Mouse (Mus musculus): ENCODE data around the gene Gtf3c6. TPM values are rescaled to one million over a fixed set of nuclear protein-coding genes. Genes with fewer than 3 reads are reported as not detected.

Gtf3c6 gene
- total and polyA plus RNA-seq, 2 experiments from 2014 or later: 41.9 to 55.0 TPM

DNA sequence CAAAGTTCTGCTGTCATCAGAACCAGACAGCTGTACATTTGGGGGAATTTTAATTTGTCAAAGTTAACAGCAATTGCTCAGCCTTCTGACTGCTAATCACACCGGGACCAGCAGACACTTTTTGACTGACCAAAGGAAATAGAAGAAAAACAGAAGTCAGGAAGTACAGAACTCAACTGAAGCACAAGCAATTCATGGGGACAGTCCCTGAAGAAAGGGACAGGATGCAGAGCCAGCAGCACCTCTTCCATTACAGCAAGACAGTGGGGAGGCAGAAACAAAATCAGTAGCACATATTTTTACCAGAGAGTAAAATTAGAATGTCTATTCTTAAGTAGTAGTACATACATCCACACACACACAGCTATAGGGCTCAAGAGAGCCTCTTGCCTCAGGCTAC, 28.9 kb upstream of the Gtf3c6 start:
- no peak for TF ChIP-seq CTCF (IDR thresholded peaks at IDR 0.05; ENCODE audit: low read depth)
- Histone ChIP-seq H3K36me3 (ENCODE audit: insufficient read depth) (peaks cover 10% of the 10 kb centered on the region; the same call in 1 of the 2 replicates), H3K4me3 (ENCODE audit: low read depth, low read length) (no peak overlapping the region), H3K27ac (ENCODE audit: low read depth, low read length) (no peak overlapping the region), H3K4me1 (ENCODE audit: insufficient read depth) (no peaks in the 10 kb centered on the region), H3K9me3 (ENCODE audit: low read length) (no peaks in the 10 kb centered on the region), H3K9ac (no peak overlapping the region), H3K4me2 (ENCODE audit: low read depth) (no peak overlapping the region), H3K27me3 (ENCODE audit: insufficient read depth, low read length) (no peaks in the 10 kb centered on the region)
- ATAC-seq: no peak
- no peak for DNase-seq
- 96% methylated on average over 1 of the region's 1 CpGs for WGBS

DNA sequence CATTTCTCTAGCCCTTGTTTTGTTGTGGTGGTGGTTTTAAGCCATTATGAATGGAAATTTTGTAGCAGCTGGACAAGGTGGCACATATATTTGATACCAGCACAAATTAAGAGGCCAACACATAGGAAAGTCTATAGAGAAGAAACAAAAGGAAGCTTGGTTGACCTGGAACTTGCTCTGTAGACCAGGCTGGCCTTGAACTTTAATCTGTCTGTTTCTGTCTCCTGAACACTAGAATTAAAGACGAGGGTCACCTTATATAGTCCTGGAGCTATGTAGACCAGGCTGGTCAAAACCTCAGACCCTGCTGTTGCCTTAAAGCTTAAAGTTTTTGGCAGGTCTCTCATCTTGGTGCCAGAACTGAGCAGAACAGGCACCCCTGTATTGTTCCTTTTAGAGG, 27.7 kb upstream of the Gtf3c6 start:
- H3K9ac ChIP-seq: no peak overlapping the region
- no peak overlapping the region for H3K4me2 ChIP-seq (ENCODE audit: low read depth)
- peaks cover 6% of the 10 kb centered on the region; the same call in 1 of the 2 replicates for H3K36me3 ChIP-seq (ENCODE audit: insufficient read depth)
- DNase-seq (no peak), ATAC-seq (no peak)
- 93% methylated on average over 1 of the region's 1 CpGs for WGBS
- H3K27ac ChIP-seq (ENCODE audit: low read depth, low read length): no peak overlapping the region
- no peaks in the 10 kb centered on the region for H3K27me3 ChIP-seq (ENCODE audit: insufficient read depth, low read length)
- H3K4me3 ChIP-seq (ENCODE audit: low read depth, low read length): no peak overlapping the region
- TF ChIP-seq CTCF (IDR thresholded peaks at IDR 0.05; ENCODE audit: low read depth): no peak
- no peaks in the 10 kb centered on the region for H3K4me1 ChIP-seq (ENCODE audit: insufficient read depth)
- no peaks in the 10 kb centered on the region for H3K9me3 ChIP-seq (ENCODE audit: low read length)

DNA sequence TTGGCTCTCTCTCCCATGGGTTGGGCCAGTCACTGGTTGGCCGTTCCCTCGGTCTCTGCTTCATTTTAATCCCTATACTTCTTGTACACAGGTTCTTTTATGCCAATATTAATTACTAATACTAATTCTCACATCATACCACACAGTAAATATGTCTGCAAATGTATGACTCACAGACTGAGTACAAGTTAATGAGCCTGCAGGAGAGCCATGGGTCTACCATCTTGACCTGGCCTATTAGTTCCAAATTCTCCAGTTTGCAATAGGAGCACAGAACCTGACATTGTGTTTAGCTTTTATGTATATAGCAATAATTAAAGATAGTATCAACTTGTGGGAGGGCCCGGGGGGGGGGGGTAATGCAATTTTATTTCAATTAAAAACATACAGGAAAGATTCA, 27.1 kb upstream of the Gtf3c6 start:
- 0 out of 2 replicates have a peak, but pooled peaks have one; percentile 10 for ATAC-seq
- Histone ChIP-seq H3K4me1 (ENCODE audit: insufficient read depth) (no peaks in the 10 kb centered on the region), H3K9me3 (ENCODE audit: low read length) (no peaks in the 10 kb centered on the region), H3K4me3 (ENCODE audit: low read depth, low read length) (no peak overlapping the region), H3K9ac (no peak overlapping the region), H3K4me2 (ENCODE audit: low read depth) (no peak overlapping the region), H3K36me3 (ENCODE audit: insufficient read depth) (peaks cover 6% of the 10 kb centered on the region; the same call in 1 of the 2 replicates), H3K27ac (ENCODE audit: low read depth, low read length) (no peak overlapping the region), H3K27me3 (ENCODE audit: insufficient read depth, low read length) (no peaks in the 10 kb centered on the region)
- TF ChIP-seq CTCF (IDR thresholded peaks at IDR 0.05; ENCODE audit: low read depth): no peak
- no peak for DNase-seq
- 86% methylated on average over 3 of the region's 3 CpGs for WGBS

DNA sequence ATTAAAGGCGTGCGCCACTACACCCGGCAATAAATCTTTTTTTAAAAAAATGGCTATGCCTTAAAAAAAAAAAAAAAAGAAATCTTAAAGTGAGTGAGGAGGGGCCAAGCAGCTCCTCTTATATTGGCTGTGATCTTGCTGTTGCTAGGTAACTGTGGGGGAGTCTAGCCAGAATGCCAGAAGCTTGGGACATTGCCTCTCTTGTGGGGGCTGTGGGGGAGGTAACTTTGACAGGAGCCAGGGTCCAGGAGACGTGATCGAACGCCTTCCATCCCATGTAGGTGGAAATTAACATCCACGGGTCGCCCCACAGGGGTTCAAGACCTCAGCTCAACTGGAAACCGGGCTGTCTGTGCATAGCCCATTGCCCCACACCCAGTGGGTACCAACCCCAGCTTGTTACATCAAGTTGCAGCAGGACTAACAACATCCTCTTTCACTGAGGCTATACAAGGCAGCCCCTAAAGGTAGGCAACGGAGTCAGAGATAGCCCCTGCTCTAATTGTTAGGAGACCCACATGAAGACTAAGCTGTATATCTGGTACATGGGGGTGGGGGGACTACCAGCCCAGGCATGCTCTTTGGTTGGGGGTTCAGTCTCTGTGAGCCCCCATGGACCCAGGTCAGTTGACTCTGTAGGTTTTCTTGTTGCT, 26.4 kb upstream of the Gtf3c6 start:
- 68% methylated on average over 10 of the region's 10 CpGs for WGBS
- TF ChIP-seq CTCF (IDR thresholded peaks at IDR 0.05; ENCODE audit: low read depth): no peak
- Histone ChIP-seq H3K9me3 (ENCODE audit: low read length) (no peaks in the 10 kb centered on the region), H3K27me3 (ENCODE audit: insufficient read depth, low read length) (no peaks in the 10 kb centered on the region), H3K4me3 (ENCODE audit: low read depth, low read length) (no peak overlapping the region), H3K4me1 (ENCODE audit: insufficient read depth) (no peaks in the 10 kb centered on the region), H3K27ac (ENCODE audit: low read depth, low read length) (no peak overlapping the region), H3K9ac (no peak overlapping the region), H3K4me2 (ENCODE audit: low read depth) (no peak overlapping the region), H3K36me3 (ENCODE audit: insufficient read depth) (peaks cover 2% of the 10 kb centered on the region; the same call in 1 of the 2 replicates)
- DNase-seq (peak; percentile 46), ATAC-seq (peak; percentile 62)

DNA sequence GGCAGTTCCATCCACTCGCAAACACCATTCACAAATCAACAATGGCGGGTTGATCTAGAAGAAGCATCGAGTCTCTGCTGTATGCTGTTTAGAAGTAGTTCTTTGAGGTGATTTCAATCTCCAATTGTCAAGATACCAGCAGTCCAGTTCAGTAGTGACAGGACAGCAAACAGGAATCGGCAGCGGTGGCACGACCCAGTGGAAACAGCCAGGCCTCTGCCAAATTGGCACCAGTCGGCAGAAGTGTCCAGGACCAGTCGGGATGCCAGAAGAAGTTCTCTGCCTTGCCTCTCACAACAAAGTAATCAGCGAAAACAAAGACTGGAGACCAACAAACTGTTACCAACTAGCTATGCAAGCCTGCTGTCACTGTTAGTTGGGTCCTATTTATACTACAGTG, 25.7 kb upstream of the Gtf3c6 start:
- H3K4me3 ChIP-seq (ENCODE audit: low read depth, low read length): no peak overlapping the region
- H3K4me2 ChIP-seq (ENCODE audit: low read depth): no peak overlapping the region
- no peaks in the 10 kb centered on the region for H3K4me1 ChIP-seq (ENCODE audit: insufficient read depth)
- no peaks in the 10 kb centered on the region for H3K9me3 ChIP-seq (ENCODE audit: low read length)
- TF ChIP-seq CTCF (IDR thresholded peaks at IDR 0.05; ENCODE audit: low read depth): no peak
- peaks cover 2% of the 10 kb centered on the region; the same call in 1 of the 2 replicates for H3K36me3 ChIP-seq (ENCODE audit: insufficient read depth)
- DNase-seq (peak; percentile 12), ATAC-seq (peak; percentile 21; the same call in 1 of the 2 replicates)
- no peak overlapping the region for H3K9ac ChIP-seq
- 79% methylated on average over 9 of the region's 9 CpGs for WGBS
- no peaks in the 10 kb centered on the region for H3K27me3 ChIP-seq (ENCODE audit: insufficient read depth, low read length)
- no peak overlapping the region for H3K27ac ChIP-seq (ENCODE audit: low read depth, low read length)

DNA sequence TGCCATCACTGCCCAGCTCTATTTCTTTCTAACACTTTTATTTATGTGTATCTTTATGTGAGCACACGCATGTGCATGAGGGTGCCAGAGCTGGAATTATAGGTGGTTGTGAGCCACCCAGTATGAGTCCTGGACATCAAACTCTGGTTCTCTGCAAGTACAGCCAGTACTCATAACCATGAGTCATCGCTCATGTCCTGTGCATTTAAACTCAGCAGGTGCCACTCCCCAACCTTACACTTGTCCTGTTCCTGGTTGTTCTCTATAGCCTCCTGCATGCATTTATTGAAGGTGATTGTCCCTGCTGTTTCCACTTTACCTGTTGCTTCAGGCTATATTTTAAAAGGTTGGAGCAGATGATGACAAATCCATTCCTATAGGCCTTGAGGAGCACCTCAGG, 23.7 kb upstream of the Gtf3c6 start:
- no peak overlapping the region for H3K27ac ChIP-seq (ENCODE audit: low read depth, low read length)
- WGBS: 92% methylated on average over 2 of the region's 2 CpGs
- no peak overlapping the region for H3K4me2 ChIP-seq (ENCODE audit: low read depth)
- no peak for DNase-seq
- H3K27me3 ChIP-seq (ENCODE audit: insufficient read depth, low read length): no peaks in the 10 kb centered on the region
- H3K9ac ChIP-seq: no peak overlapping the region
- H3K36me3 ChIP-seq (ENCODE audit: insufficient read depth): no peaks in the 10 kb centered on the region
- no peak for TF ChIP-seq CTCF (IDR thresholded peaks at IDR 0.05; ENCODE audit: low read depth)
- H3K9me3 ChIP-seq (ENCODE audit: low read length): no peaks in the 10 kb centered on the region
- no peak overlapping the region for H3K4me3 ChIP-seq (ENCODE audit: low read depth, low read length)
- ATAC-seq: no peak
- H3K4me1 ChIP-seq (ENCODE audit: insufficient read depth): no peaks in the 10 kb centered on the region

DNA sequence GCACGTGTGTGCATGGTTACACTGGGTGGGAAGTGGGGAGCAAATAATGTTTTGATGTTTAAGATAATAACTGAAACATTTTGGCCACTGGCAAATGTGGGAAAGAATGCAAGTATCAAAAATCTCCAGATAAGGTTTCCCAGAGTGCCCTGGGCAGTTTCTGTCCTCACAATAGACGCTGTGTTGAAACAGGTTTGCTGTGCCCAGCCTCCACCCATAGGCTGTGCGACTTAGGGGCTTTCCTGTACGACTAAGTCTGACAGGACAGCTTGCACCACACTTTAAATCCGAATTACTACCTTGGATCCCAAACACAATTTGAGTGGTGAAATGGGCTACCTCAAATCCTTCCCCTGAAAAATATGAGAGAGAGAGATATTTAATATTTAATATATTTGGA, 20.4 kb upstream of the Gtf3c6 start:
- H3K27me3 ChIP-seq (ENCODE audit: insufficient read depth, low read length): no peaks in the 10 kb centered on the region
- no peak overlapping the region for H3K9ac ChIP-seq
- no peak for TF ChIP-seq CTCF (IDR thresholded peaks at IDR 0.05; ENCODE audit: low read depth)
- H3K4me1 ChIP-seq (ENCODE audit: insufficient read depth): no peaks in the 10 kb centered on the region
- H3K4me2 ChIP-seq (ENCODE audit: low read depth): no peak overlapping the region
- H3K4me3 ChIP-seq (ENCODE audit: low read depth, low read length): no peak overlapping the region
- H3K36me3 ChIP-seq (ENCODE audit: insufficient read depth): no peaks in the 10 kb centered on the region
- no peaks in the 10 kb centered on the region for H3K9me3 ChIP-seq (ENCODE audit: low read length)
- 69% methylated on average over 5 of the region's 5 CpGs for WGBS
- no peak for DNase-seq
- no peak overlapping the region for H3K27ac ChIP-seq (ENCODE audit: low read depth, low read length)
- no peak for ATAC-seq
